Mouse (Mus musculus) c-Kit-positive CD71-positive TER-119-negative erythroid progenitor cells, embryonic 14.5 days (primary cell): Measurements from ENCODE around the gene Snx29.
"Not testable (repeated sequence)": the region's sequence is repeated elsewhere in the genome, so short reads cannot be mapped to it uniquely, and the experiment has no call there.

ENCODE experiments used
- DNase-seq: peaks from one replicate; pipeline ENCODE4 v3.0.0-alpha.2; 2013; ENCODE audit warnings: low read depth

Gene Snx29

DNA sequence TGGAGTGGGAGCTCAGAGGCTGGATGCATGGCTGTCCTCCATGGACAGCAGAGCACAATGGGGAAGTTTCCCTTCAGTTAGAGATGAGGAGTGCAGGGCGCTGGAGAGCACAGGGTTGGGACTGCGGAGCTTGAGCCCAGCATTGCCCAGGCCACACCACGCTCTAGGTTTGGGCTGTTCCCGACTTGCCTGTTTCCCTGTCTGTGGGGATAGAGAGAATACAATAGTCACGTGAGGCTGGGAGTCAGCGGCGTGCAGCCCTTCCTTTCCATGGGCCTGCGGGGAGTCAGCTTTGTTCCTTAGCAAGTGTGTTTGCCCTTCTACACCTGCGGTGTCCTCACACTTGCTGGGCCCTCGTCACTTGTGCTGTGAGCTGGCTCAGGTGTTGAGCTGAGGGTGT is 37.2 kb downstream of the Snx29 start:
- DNase-seq, result no peak

GRCm38 (mm10) chr16:11360576-11360975 is 37.9 kb downstream of the Snx29 start:
- DNase-seq, result not testable (repeated sequence)

GRCm38 (mm10) chr16:11365626-11366025 is 42.9 kb downstream of the Snx29 start:
- no peak for DNase-seq

DNA sequence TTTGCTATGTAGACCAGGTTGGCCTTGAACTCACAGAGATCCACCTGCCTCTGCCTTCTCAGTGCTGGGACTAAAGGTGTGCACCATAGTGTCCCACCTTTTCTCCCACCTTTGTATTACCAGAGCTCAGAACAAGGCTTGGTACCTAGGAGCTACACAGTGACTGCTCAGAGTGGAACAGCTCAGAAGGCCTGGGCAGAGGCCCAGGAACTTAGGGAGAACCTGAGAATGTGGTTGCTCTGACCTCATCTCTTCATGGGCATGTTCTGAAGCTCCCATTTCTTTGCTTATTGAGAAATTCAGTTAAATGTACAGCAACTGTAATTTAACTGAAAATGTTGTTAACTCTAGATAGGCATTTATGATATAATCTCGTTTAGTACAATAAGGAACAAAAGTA is 44.1 kb downstream of the Snx29 start:
- no peak for DNase-seq

DNA sequence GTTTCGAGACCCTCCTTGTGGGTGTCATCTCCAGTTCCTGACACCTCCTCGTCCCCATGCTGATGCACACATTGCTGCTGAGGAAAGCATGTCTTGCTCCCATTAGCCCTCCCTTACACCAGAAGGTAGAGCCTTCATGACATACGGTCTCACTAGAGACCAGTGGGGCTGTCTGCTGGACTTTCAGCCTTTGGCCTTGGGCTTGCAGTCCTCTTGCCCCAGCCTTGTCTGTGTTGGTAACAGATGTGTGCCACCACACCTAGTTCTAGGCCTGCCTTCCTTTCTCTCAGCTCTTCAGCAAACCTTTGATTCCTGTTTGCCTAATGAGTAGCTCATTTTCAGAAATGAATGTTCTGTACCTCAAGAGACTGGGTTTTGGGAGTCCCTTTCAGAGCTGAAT is 45.7 kb downstream of the Snx29 start:
- no peak for DNase-seq

GRCm38 (mm10) chr16:11369162-11369561 is 46.5 kb downstream of the Snx29 start:
- DNase-seq, result no peak

GRCm38 (mm10) chr16:11369642-11370041 is 46.9 kb downstream of the Snx29 start:
- DNase-seq, result no peak

- no peak for DNase-seq
Observed at GRCm38 (mm10) chr16:11370132-11370544, 47.4 kb downstream of the Snx29 start.

GRCm38 (mm10) chr16:11379264-11379663 is 56.6 kb downstream of the Snx29 start:
- DNase-seq, result no peak

DNA sequence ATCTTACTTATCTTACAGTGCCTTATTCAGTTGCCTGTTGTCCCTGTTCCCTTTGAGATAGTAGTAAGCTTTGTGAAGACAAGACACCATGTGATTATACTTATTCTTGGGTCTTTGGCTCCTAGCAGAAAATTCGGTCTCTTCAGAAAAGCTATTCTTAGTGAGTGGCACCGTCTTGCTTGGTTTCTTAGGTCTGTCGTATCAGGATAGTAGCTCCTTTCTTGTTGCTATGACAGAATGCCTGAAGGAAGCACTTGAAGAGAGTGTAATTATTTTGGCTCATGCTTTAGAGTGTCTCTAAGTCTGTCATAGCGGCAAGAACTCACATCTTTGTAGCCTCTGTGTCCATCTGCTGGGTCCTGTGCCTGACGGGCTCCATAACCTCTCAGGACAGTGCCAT is 57.3 kb downstream of the Snx29 start:
- DNase-seq, result no peak

DNA sequence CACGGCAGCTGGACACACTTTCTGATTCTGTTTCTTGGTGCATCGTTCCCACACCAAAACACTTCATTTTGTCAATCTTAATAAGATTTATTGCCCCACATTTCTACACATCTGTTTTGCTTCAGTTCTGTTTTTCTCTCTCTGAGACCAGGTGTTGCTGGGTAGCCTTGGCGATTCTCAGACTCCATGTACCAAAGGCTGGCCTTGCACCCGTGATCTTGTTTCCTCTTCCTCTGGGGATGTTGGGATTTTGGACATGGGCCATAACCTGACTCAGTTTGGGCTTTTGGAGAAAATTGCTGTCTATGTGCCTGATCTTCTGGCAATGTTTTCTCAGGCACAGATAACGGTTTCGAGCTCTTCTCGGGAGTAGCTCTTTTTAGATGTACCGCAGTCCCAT is 58.2 kb downstream of the Snx29 start:
- DNase-seq, result no peak

- DNase-seq, result no peak
Observed at GRCm38 (mm10) chr16:11384361-11384760, 61.7 kb downstream of the Snx29 start.

DNA sequence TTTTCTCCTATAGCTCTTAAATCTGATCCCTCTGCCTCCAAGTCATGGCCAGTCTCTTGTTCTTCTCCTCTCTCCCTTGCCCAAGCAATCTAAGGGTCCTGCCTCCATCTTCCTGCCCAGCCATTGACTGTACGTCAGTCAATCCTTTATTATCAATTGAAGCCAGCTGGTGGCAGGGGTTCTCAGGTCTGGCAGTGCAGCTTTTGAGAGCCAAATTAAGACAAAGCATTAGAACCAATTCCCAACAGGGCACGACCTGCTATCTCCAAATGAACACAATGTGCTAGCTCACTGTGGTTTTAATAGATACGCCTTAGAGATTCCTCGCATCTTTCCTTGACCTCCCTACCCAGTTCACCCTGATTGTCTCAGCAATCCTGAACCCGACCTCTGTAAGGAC is 62.4 kb downstream of the Snx29 start:
- no peak for DNase-seq

- DNase-seq, result no peak
Observed at GRCm38 (mm10) chr16:11385798-11386197, 63.1 kb downstream of the Snx29 start.

- DNase-seq, result no peak
Observed at GRCm38 (mm10) chr16:11386221-11386620, 63.5 kb downstream of the Snx29 start.

- no peak for DNase-seq
Observed at GRCm38 (mm10) chr16:11388085-11388484, 65.4 kb downstream of the Snx29 start.

GRCm38 (mm10) chr16:11389324-11389723 is 66.6 kb downstream of the Snx29 start:
- DNase-seq, result no peak

- DNase-seq, result no peak
Observed at GRCm38 (mm10) chr16:11396570-11396969, 73.9 kb downstream of the Snx29 start.

DNA sequence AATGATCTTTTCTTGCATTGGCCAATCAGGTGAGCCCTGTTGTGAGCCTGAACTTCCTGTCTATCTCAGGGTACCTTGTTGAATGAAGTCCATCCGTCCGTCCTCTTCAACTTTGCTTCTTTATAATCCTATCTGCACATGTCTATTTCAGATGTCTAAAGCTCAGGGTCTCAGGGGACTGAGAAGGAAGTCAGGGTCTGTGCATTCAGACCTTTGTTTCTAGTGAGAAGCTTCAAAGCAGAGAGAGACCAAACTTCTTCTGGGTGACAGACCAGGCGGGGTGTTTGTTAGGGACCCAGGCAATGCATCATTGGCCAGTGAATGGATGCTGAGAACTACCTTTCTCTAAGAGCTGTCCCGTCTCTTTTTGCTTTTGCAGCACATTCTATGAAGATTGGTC is 76.7 kb downstream of the Snx29 start:
- DNase-seq, result no peak

DNA sequence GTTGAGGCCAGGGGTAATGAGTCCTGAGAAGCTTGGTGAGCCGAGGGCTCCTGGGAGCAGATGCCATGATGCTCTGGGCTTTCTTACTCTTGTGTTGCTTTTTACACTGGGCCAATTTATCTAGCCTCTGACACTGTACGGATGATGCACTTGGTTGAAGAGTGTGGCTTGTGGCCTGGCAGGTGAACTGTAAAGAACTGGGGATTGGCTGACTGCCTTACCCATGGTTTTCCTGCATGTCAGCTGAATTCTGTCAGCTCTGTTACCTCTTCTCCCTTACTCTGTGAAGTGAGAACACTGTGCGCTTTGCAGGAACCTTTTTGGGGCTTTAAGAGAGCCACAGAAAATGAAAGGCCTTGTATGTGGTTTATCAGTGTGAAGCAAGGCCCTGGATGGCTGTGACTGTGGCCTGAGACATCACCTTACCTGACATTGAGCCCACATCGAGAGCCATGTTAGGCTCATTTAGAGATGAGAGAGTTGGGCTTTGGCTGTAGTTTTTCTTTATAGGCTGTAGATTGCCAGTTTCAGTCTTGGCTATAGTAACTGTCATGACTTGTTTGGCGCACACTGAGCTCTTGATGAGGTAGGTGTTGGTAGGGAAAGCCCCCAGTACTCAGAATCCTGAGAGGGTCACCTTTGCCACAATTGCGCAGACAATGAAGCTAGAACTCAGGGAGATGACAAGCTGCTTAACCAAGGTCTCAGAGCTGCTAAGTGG is 77.3 kb downstream of the Snx29 start:
- DNase-seq, result no peak

DNA sequence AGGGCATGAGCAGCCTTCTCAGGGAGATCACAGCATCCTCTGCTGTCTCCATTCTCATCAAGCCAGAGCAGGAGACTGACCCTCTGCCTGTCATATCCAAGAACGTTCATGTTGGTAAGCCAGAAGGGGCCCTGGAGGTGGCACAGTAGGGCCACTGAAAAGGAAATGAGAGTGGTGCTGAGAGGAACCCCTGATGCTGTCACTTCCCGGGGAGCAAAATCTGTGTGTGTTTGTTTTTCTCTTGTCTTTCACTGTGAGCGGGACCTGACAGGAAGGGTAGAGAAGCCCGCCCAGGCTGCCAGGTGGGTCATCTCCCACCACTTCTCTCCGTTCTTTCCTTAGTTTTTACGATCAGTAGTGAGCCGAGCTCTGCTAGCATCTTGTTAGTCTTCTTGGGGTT is 78.2 kb downstream of the Snx29 start:
- no peak for DNase-seq

DNA sequence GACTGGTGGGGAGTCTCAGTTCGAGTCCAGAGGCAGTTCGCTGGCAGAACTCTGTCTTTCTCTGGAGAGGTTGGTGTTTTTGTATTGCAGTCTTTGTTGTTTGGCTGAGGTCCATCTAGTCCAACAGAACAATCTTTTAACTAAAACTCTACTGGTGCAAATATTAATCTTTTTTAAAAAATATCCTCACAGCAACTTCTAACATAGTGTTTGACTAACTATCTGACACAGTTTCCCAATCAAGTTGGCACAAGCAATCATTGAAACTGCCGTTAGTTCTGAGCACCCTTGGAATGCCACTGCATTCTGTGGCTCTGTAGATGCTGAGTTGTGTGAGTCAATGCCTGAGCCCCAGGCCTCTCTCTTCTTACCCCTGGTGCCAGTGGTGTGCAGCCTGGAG is 82.5 kb downstream of the Snx29 start:
- DNase-seq, result no peak

- DNase-seq, result no peak
Observed at GRCm38 (mm10) chr16:11406201-11406600, 83.5 kb downstream of the Snx29 start.

DNA sequence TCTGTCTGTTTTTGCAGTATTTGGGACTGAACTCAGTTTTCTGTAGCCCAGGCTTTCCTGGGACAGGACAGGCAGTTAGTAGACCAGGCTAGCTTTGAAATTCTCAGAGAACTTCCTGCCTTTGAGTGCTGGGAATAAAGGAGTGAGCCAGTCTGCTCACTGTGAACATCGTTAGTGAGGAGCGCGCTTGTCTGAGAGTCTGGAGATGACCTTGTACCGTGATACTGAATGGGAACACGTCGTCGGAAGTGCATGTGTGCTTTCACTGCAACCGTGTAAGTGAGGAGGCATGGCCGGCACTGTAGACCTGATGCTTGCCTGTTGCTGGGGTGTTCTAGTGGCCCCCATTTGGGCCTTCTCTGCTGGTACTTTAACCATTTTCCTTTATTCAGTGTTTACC is 83.9 kb downstream of the Snx29 start:
- DNase-seq, result no peak
